Mouse (Mus musculus) activated CD4-positive, CD25-positive, alpha-beta regulatory T cell, adult 4 months (primary cell): Measurements from ENCODE around the gene Cdk14. TPM values are rescaled to one million over a fixed set of nuclear protein-coding genes. Genes with fewer than 3 reads are reported as not detected.
"Not testable (repeated sequence)": the region's sequence is repeated elsewhere in the genome, so short reads cannot be mapped to it uniquely, and the experiment has no call there.

Source experiments
- ATAC-seq: one replicate; pipeline ENCODE4 v1.8.0; 2017
- polyA plus RNA-seq, 2 experiments: library from polyadenylated mRNA; unstranded; fragments of 100-300 nt; shearing (Covaris generic); gene quantifications; one replicate each; pipeline ENCODE4 v1.2.1; 2017

Cdk14 gene
- polyA plus RNA-seq, 2 experiments from 2014 or later: 0.60 TPM; not detected in 1

- no peak for ATAC-seq
These were observed 54.6 kb downstream of the Cdk14 start for GRCm38 (mm10) chr5:5365285-5366076.

DNA sequence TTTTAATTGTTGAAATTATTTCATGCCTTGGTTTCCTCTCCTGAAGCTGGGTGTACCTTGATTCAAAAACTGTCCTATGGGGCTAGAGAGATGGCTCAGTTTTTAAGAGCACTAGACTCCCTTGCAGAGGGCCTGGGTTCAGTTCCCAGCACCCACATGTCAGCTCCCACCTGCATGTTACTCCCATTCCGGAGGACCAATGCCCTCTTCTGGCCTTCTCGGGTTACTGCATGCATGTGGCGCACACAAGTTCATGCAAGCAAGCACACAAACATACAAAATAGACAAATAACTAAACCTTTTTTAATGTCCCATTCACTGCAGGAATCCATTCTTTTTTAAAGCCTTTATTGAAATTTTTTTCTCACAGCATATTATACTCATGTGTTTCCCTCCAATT lies 58.4 kb downstream of the Cdk14 start:
- no peak for ATAC-seq

- ATAC-seq: no peak
These were observed 59.8 kb downstream of the Cdk14 start for GRCm38 (mm10) chr5:5360338-5360737.

DNA sequence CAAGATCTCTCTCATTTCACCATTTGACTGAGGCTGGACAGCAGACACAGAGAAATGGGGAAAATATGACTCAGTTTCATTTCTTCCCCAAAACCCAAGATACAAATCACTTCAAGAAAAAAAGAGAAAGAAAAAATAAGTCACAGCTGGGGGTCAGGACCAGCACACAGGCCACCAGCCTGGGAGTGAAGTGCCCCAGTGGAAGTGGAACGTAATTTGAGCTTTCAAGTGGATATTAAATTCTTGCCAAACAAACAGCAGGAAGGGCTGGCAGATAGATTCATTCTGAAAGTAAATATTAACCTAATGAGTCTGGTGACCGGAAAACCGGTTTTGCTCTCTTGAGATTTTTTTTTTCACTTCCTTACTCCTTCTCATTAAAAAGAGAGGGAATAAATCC lies 60.2 kb downstream of the Cdk14 start:
- no peak for ATAC-seq

DNA sequence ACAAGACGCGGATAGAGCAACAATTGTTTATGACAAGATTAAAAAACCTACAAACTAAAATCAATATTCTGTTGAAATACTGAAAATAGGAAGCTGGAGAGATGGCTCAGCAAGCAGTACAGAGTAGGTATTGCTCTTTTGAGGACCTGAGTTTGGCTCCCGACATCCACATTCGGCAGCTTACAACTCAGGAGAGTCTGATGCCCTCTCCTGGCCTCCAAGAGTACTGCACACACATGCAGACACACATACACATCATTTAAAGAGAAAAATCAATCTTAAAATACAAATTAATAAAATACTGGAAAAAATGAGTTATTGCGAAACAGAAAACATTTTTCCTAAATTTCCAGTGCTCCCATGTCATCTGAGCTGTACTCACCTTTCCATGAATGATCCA lies 60.7 kb downstream of the Cdk14 start:
- no peak for ATAC-seq

DNA sequence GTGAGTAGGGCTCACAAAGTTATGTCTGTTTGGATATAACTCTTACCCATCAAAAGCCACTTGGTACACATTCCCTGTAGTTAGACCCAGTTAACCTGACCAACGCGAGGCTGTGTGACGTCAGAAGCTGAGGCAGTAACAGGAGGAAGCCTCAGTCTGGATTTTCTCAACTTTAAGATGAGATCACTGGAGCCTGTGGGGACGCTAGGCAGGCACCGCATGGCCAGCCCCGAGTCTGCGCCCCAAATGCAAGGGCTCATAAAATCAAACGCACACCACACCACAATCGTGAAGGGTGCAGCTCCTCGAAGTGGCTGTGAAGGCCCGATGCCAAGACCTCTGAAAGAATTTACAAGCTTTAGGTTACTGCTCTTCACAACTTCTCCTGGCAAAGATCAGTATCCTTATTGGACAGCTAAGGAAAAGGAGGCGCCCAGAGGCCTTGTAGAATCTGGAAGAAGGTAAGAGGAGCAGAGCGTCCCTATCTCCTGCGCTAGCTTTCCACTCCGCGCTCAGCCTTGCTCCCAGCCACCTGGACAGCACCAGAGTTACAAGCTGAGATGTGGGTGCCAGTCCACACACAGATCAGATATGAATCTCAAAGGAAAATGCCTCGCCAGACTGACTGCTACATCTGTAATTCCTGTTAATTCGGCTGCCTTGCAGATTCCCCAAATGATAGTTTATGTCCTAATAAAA lies 61.9 kb downstream of the Cdk14 start:
- ATAC-seq: no peak

DNA sequence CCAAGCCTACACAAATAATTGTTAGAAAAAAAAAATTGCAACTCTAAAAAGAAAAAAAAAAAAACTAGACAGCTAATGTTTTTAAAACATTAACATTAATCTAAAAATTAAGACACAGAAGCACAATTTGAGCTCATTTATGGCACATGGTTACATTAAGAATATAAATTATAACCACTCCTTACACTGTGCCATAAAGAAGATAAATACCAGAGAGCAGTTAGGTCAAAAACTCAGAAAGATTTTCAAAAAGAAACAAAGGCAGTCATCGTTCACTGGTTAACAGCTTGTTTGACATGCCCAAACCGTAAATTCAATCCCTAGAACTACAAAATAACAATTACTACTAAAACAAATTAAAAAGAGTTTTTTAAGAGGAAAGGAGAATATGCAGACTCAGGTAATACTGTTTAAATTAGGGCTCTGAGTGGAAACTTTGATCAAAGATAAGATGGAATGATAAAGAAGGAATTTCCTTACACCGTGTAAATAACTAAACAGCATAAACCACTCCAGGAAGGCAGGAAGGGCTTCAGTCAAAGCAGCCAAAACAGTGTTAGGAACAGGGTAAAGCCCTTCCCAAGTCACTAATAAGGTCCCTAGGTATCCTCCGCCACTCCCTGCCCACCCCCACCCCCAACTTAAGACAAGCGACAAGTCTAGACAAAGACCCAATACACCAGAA lies 65.3 kb downstream of the Cdk14 start:
- no peak for ATAC-seq

DNA sequence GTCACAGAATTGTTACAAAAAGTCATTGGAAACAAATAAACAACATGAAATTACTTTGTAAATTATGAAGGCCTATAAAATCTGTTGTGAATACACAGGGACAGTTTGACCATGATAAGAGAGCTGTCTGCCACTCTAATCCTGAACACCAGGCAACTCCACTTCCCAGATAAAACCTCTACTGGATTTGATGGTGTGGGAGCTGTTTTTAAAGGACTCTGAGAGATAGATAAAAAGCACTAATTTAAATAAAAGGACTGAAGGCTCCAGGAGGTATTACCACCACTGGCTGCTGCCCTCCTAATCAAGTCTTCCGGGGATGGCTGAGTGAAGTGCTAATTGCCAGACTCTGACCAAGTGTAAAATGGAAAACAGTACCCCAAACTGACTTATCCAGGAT lies 66.2 kb downstream of the Cdk14 start:
- ATAC-seq: no peak

GRCm38 (mm10) chr5:5344646-5345045 lies 75.5 kb downstream of the Cdk14 start:
- no peak for ATAC-seq

GRCm38 (mm10) chr5:5343741-5344140 lies 76.4 kb downstream of the Cdk14 start:
- ATAC-seq: no peak

DNA sequence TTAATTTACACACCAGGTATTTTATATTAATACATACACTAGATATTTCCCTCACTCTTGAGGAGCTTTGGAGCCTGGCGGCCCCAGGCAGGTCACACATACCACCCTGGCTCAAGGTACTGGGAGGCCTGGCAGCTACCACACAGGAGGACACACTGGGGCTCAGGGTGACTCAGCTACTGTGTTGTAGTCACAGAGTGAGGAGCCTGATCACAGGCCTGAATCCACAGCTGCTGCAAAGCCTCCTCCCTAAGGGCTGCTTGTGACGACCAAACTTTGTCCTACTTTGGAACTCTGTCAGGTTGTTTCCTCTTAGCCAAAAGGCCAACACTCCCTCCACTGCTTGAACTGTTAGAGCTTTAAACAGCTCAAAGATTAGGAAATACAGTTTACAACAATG lies 76.8 kb downstream of the Cdk14 start:
- ATAC-seq: no peak

- no peak for ATAC-seq
These were observed 77.5 kb downstream of the Cdk14 start for GRCm38 (mm10) chr5:5342410-5343137.

DNA sequence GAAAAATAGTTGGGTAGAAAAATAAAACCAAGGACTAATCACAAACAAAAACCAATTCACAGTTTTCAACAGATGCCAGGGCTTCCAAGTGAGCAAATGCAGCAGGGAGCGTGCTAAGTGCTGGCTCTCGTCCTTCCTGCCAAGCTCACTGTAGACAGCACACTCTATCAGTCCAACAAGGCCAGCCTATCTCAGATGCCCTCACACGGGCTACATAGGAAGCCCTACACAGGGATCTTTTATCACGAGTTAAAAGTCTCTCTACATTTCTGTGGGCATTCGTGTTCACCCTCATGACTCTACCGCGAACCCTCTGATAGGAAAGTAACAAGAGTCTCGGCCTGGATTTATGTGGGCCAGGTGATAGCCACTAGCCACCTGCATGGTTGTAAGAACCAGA lies 78.5 kb downstream of the Cdk14 start:
- no peak for ATAC-seq

GRCm38 (mm10) chr5:5333916-5334315 lies 86.2 kb downstream of the Cdk14 start:
- ATAC-seq: no peak

DNA sequence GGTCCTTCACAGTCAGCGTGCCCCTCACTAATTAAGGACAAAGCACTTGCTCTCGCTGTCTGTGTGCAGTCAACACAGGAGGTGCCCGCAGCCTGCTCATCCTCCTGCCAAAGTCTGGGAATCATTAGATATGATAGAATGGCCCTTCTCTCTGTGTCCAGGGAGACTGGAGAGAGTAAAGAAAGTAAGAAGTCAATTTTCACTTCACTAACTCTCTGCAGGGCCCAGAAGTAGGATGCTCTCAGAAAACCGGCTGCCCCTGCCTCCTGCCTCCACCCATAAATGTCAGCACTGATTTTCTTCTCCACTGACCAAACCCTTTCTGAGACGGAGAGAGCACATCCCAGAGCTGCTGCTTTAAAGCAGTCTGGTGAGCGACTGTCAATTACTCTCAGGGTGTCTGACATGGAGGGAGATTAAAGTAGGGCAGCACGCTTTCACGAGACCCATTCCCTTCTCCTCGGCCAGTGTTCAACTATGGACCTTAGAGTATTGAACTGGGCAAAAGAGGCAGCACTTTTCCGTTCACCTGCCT lies 89.1 kb downstream of the Cdk14 start:
- no peak for ATAC-seq

GRCm38 (mm10) chr5:5329018-5329417 lies 91.1 kb downstream of the Cdk14 start:
- not testable (repeated sequence) for ATAC-seq

- no peak for ATAC-seq
These were observed 93.4 kb downstream of the Cdk14 start for GRCm38 (mm10) chr5:5326716-5327115.

DNA sequence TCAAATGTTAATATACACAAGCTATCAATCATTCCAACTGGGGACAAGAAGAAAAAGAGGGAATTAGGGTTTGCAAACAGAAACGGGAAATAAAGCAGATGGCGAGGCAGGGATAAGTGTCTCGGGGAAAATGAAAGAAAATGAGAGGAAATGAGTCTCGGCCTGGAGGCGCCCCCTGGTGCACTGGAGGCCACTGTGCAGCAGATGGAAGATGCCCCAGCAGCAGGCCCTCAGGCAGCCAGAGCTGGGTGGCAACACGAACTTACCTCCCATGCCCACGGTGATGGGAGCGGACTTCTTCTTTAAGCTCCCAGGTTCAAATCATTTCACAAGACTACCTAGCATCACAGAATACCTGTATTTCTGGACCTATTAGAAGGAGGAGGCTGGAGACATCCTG lies 97.4 kb downstream of the Cdk14 start:
- ATAC-seq: no peak

- ATAC-seq: no peak
These were observed 99.5 kb downstream of the Cdk14 start for GRCm38 (mm10) chr5:5320506-5321181.

DNA sequence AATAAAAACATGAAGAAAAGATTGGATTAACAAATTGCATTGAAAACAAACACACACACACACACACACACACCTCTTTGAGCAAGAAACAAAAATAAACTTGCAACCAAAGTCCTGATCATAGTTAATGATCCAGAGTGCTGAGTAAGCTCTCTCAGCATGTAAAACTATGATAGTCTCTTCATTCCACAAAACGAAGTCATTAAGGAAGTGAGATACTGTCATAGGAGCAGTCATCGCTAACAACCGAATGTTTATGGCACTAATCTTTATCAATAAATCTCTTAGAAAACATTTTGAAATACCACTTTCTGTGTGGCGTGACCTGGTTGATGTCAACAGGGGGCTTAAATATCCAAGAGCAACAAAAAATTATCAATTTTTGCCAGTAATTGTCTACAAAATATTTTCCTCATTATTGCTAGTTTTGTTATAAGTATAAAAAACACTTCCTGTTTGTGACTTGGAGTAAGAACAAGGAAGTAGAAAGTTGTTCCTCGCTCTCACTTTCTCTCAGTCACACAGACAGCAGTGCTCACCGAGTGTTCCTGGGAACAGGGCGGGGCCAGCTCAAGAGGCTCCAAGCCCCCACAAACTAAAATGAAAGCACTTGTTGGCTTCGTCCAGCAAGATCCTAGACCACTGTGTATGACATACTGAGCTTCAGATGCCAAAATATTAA lies 100.1 kb downstream of the Cdk14 start:
- no peak for ATAC-seq

DNA sequence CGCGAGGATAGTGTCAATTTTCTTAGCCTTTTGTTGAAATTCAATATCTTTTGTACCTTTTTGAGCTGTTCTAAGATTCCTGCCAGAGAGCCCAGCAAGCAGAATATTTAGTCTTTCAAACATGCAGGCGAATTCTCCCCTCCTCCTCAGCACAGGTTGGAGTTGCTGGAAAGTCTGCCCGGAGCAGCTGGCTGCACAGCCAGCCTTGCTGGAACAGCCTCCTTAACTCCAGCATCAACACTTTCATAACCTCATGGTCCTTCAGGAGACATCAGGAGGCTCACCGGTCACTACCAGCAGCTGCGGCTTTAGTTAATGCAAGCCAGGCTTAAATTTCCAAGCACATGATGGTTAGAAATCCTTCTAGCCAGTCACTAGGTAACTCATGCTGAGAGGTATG lies 105.8 kb downstream of the Cdk14 start:
- no peak for ATAC-seq
